Mouse (Mus musculus): ENCODE results near the gene Pgs1. TPM values are rescaled to one million over a fixed set of nuclear protein-coding genes. Genes with fewer than 3 reads are reported as not detected.

Gene Pgs1
- polyA plus RNA-seq, 1 experiment from 2014 or later = 29.6 TPM

- DNase-seq (ENCODE audit: low spot score) (no peak), ATAC-seq (replicated peaks; ENCODE audit: low FRiP score, low read depth) (no peak)
- 0 out of 2 replicates have a peak overlapping the region, but pooled peaks have one; percentile 7 for H3K4me2 ChIP-seq (ENCODE audit: low read length)
- peaks cover 33% of the 10 kb centered on the region; the same call in 1 of the 2 replicates for H3K4me1 ChIP-seq (replicated peaks; ENCODE audit: insufficient read depth, low read length)
- WGBS = 64% methylated on average over 14 of the region's 14 CpGs
- no peaks in the 10 kb centered on the region for H3K9me3 ChIP-seq (replicated peaks; ENCODE audit: low read length)
- no peak overlapping the region for H3K4me3 ChIP-seq (replicated peaks; ENCODE audit: low read depth, low read length)
- no peak for TF ChIP-seq CTCF (IDR thresholded peaks at IDR 0.05; ENCODE audit: low read depth)
- peak overlapping the region; percentile 51; the same call in 1 of the 2 replicates for H3K9ac ChIP-seq (ENCODE audit: low read depth, low read length)
- H3K27ac ChIP-seq = peak overlapping the region; percentile 70
- no peaks in the 10 kb centered on the region for H3K27me3 ChIP-seq (ENCODE audit: insufficient read depth, low read length)
- no peaks in the 10 kb centered on the region; the same call in 1 of the 2 replicates for H3K36me3 ChIP-seq (ENCODE audit: insufficient read depth, low read length)
Measured at GRCm38 (mm10) chr11:117993190-117994175, 7.4 kb downstream of the Pgs1 start.

- Histone ChIP-seq H3K36me3 (ENCODE audit: insufficient read depth, low read length) (no peaks in the 10 kb centered on the region; the same call in 1 of the 2 replicates), H3K9ac (ENCODE audit: low read depth, low read length) (peak overlapping the region; percentile 51; the same call in 1 of the 2 replicates), H3K4me3 (replicated peaks; ENCODE audit: low read depth, low read length) (no peak overlapping the region), H3K27me3 (ENCODE audit: insufficient read depth, low read length) (no peaks in the 10 kb centered on the region), H3K9me3 (replicated peaks; ENCODE audit: low read length) (no peaks in the 10 kb centered on the region), H3K27ac (peak overlapping the region; percentile 70), H3K4me2 (ENCODE audit: low read length) (0 out of 2 replicates have a peak overlapping the region, but pooled peaks have one; percentile 7), H3K4me1 (replicated peaks; ENCODE audit: insufficient read depth, low read length) (peaks cover 37% of the 10 kb centered on the region; the same call in 1 of the 2 replicates)
- WGBS = 39% methylated on average over 9 of the region's 9 CpGs
- DNase-seq (ENCODE audit: low spot score) (peak; percentile 81), ATAC-seq (replicated peaks; ENCODE audit: low FRiP score, low read depth) (no peak)
- no peak for TF ChIP-seq CTCF (IDR thresholded peaks at IDR 0.05; ENCODE audit: low read depth)
Measured at GRCm38 (mm10) chr11:117994250-117995057, 8.4 kb downstream of the Pgs1 start.

- ATAC-seq (replicated peaks; ENCODE audit: low FRiP score, low read depth) = no peak
- H3K27me3 ChIP-seq (ENCODE audit: insufficient read depth, low read length) = no peaks in the 10 kb centered on the region
Measured at GRCm38 (mm10) chr11:117995255-117995654, 9.2 kb downstream of the Pgs1 start.

DNA sequence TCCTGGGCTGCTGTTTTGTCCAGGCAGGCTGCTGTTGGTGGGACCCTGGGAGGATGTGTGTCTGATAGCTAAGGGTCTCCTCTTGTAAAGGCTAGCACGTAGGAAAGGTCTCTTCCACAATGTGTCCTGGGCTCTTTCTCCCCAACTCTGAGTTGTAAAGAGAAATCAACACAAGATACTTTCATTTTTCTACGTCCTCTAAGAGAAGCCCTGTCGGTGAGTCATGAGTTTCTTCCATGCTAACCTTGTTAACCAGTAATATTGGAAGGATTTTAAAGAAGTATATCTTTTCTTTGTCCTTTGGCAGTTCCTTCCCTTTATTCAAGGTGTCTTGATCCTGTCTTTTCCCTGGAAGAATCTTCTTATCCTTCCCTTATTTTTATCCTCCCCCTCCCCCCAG, 9.6 kb downstream of the Pgs1 start:
- no peak for TF ChIP-seq CTCF (IDR thresholded peaks at IDR 0.05; ENCODE audit: low read depth)
- no peak overlapping the region for H3K4me3 ChIP-seq (replicated peaks; ENCODE audit: low read depth, low read length)
- WGBS = 61% methylated on average over 3 of the region's 3 CpGs
- H3K27me3 ChIP-seq (ENCODE audit: insufficient read depth, low read length) = no peaks in the 10 kb centered on the region
- H3K9me3 ChIP-seq (replicated peaks; ENCODE audit: low read length) = no peaks in the 10 kb centered on the region
- 0 out of 2 replicates have a peak overlapping the region, but pooled peaks have one; percentile 36 for H3K27ac ChIP-seq
- no peak overlapping the region for H3K9ac ChIP-seq (ENCODE audit: low read depth, low read length)
- H3K4me1 ChIP-seq (replicated peaks; ENCODE audit: insufficient read depth, low read length) = peaks cover 37% of the 10 kb centered on the region; the same call in 1 of the 2 replicates
- DNase-seq (ENCODE audit: low spot score) = no peak
- peaks cover 3% of the 10 kb centered on the region; the same call in 1 of the 2 replicates for H3K36me3 ChIP-seq (ENCODE audit: insufficient read depth, low read length)
- no peak overlapping the region for H3K4me2 ChIP-seq (ENCODE audit: low read length)
- no peak for ATAC-seq (replicated peaks; ENCODE audit: low FRiP score, low read depth)

More at GRCm38 (mm10) chr11:117995255-117995654, 9.2 kb downstream of the Pgs1 start:
- TF ChIP-seq CTCF (IDR thresholded peaks at IDR 0.05; ENCODE audit: low read depth) = no peak
- 63% methylated on average over 2 of the region's 2 CpGs for WGBS
- no peaks in the 10 kb centered on the region for H3K9me3 ChIP-seq (replicated peaks; ENCODE audit: low read length)
- H3K36me3 ChIP-seq (ENCODE audit: insufficient read depth, low read length) = no peaks in the 10 kb centered on the region; the same call in 1 of the 2 replicates
- no peak overlapping the region for H3K4me3 ChIP-seq (replicated peaks; ENCODE audit: low read depth, low read length)
- no peak for DNase-seq (ENCODE audit: low spot score)
- H3K9ac ChIP-seq (ENCODE audit: low read depth, low read length) = 0 out of 2 replicates have a peak overlapping the region, but pooled peaks have one; percentile 13
- H3K4me2 ChIP-seq (ENCODE audit: low read length) = no peak overlapping the region
- H3K27ac ChIP-seq = no peak overlapping the region
- peaks cover 37% of the 10 kb centered on the region; the same call in 1 of the 2 replicates for H3K4me1 ChIP-seq (replicated peaks; ENCODE audit: insufficient read depth, low read length)

- Histone ChIP-seq H3K27me3 (ENCODE audit: insufficient read depth, low read length) (no peaks in the 10 kb centered on the region), H3K9ac (ENCODE audit: low read depth, low read length) (no peak overlapping the region), H3K4me3 (replicated peaks; ENCODE audit: low read depth, low read length) (no peak overlapping the region), H3K27ac (peak overlapping the region; percentile 36; the same call in 1 of the 2 replicates), H3K4me1 (replicated peaks; ENCODE audit: insufficient read depth, low read length) (peaks cover 36% of the 10 kb centered on the region; the same call in 1 of the 2 replicates), H3K4me2 (ENCODE audit: low read length) (no peak overlapping the region), H3K36me3 (ENCODE audit: insufficient read depth, low read length) (peaks cover 7% of the 10 kb centered on the region), H3K9me3 (replicated peaks; ENCODE audit: low read length) (no peaks in the 10 kb centered on the region)
- WGBS = 28% methylated on average over 3 of the region's 3 CpGs
- ATAC-seq (replicated peaks; ENCODE audit: low FRiP score, low read depth) = no peak
- no peak for TF ChIP-seq CTCF (IDR thresholded peaks at IDR 0.05; ENCODE audit: low read depth)
- no peak for DNase-seq (ENCODE audit: low spot score)
Measured at GRCm38 (mm10) chr11:117996066-117996465, 10.0 kb downstream of the Pgs1 start.

All from kidney, postnatal 0 days (tissue).